Mouse (Mus musculus): ENCODE results near the gene Gm6268.
A peak's percentile ranks its signal among the peaks of the same experiment; 100 is the strongest.

The Gm6268 gene

DNA sequence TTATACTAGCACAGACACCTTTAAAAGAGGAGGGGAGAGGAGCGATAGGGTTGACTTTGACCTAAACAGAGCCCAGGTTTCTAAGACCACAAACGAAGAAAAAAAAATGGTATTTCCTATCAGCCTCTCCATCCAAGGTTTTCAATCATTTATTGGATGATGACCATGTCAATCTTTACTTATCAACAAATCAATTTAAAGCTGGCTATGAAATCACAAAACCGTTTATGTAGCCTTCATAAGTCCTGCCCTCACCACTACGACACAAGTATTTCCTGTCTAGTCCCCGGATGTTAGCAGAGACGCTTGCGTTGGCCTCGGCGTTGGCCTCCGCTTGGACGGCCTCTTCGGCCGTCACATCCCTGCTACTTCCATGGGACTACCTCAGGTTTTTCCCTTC, at the start of gene Gm6268:
Gene Gm6268, plus strand, starts transcription at position 301 of the 400 bp plus-strand sequence.
- DNase-seq, result no peak

DNA sequence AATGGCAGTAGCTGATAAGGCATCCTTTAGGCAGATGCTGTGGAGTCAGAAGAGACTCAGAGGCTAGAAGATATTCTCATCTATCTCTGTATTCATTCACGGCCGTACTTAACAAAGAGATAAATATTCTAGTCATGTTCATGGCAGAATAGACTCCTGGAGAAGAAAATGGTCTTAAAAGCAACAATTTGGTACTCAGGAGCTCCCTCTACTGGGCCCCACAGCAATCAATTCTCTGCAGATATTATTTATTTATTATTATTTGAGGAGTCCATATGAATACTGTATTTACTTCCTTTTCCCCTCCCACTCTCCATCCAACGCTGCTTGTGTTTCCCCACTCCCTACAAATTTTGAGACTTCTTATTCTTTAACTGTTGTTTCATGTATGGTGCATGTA, 48.6 kb upstream of the Gm6268 start:
- DNase-seq, result peak; percentile 18

DNA sequence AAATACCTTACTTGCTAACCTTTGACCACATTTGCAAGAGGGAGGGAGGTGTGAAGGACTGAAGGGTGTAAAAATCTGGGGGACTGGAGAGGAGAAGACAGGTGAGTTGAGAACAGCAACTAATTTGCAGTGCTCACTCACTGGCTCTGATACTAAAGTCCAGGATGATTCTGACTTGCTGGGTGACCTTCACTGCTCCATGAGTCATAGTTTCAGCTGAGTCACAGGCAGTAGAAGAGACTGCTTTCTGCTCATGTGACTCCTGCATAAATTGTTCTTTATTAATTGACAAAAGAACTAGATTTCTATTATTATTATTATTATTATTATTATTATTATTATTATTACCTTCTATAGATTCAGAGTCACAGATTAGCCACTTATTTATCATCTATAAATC, 15.7 kb upstream of the Gm6268 start:
- DNase-seq, result no peak

DNA sequence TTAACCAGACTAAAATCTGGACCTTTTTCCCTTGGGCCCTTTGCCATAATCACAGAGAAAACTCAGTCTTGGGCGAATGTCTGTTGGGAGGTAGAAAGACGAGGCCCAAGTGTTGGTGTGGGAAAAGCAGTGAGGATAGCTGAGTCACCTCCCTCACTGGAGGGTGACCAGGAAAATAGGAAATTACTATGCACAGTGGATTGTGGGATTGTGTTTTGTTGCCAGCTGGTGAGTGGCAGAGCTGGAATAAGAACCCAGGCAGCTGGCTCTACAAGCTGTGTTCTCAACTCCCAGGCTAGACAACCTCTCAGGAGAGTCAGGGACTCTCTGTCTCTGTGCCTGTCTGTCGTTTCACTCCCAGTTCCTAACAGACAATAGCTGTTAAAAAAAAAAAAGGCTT, 11.1 kb upstream of the Gm6268 start:
- peak; percentile 72 for DNase-seq

DNA sequence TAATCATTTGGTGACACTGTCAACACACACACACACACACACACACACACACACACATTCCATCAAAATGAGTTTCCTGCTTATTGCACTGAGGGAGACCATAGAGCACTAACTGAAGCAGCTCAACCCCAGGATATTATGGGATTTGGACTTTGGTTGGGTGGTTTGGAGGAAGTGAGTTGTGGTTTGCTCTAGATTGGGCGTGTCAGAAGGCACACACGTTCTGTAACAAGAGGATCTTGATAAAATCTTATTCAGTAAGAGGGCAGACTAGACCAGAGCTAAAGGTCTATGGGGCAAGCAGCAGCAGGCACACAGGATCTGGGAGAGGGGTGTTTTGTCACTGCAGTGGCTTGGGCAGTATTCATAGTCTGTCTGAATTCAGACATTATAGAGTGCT, 10.6 kb upstream of the Gm6268 start:
- no peak for DNase-seq

DNA sequence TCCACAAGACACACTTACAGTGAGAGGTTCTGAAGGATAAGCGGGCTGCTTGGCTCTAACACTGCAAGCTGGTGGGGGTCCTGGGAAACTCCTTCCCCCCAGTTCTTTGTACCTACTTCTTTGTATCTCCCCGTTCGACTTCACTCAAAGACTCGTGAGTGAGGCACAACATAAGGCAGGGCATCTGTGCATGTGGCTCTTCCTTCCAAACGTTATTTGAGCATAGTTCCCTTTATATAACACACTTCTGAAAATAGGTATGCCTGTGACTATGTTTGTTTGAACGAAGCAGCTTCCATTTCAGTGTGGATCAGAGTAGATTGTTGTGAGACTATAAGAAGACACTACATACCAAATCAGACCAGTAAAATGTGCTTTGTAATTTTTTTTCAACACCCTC, 8.4 kb upstream of the Gm6268 start:
- DNase-seq, result peak; percentile 49

DNA sequence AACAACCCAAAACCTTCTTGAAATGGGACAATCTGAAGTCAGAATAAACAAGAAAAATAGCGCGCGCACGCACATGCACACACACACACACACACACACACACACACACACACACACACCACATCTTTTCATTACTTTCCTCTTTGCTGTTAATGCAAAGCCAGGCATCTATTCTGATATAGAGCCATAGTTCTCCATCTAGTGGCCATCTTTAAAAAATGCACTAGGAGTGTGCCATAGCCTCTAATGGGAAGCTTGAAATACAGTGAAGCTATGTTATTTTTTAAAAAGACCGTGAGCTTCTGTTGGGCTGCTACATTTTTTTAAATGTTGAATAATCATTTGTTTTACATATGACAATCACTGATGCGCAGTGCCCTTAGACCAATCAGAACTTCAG, 7.8 kb upstream of the Gm6268 start:
- no peak for DNase-seq

DNA sequence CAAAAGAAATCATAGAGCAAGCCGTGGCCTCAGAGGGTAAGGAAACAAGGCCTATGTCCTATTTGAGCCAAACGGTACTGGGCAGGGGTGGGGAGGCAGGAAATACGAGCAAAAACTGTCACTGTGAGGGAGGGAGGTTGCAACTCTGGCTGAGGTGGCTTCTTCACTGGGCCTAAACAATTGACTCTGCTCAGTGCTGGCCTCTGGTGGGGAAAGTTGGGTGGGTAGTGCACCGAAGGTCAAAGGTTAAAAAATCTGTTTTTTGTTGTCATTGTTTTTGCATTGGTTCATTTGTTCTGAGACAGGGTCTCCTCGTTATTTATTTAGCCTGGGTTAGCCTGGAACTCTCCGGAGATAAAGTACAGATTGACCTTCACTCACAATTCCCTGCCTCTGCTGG, 1.2 kb downstream of the Gm6268 start:
- no peak for DNase-seq

DNA sequence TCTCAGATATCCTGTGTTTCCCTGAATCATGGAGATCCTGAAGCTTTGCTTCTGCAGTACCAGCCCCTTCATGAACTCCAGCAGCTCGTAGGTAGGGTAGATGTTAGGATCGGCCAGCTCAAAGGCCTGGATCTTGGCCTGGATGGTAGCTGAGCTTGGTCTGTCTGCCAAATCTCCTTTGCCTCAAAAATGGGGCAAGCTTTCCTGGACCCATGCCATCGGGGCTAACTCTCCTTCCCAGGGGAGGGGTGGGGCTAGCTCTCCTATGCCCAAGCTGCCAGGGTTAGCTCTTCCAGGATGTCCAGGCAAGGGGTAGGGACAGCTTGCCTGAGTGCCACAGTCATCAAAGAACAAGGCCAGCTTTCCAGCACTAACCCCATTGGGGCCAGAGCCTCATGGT, 18.1 kb downstream of the Gm6268 start:
- DNase-seq, result no peak

DNA sequence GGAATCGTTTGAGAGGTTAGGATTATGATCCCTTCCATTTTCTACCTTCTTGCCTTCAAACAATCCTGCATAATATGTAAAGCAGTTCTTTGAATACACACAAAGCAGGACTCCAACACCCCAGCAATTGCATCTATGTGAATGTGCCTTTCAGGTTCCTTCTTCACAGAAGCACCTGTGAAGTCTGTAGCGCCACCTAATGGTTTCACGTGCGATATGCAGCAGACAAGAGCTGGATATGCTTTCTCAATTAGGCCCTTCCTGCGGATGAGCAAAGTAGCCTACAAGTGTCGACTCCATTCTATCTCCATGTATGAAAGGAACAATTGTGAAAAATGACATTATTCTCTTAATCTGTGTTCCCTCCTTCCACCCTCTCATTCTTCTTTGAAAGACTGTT, 33.9 kb downstream of the Gm6268 start:
- peak; percentile 2 for DNase-seq

DNA sequence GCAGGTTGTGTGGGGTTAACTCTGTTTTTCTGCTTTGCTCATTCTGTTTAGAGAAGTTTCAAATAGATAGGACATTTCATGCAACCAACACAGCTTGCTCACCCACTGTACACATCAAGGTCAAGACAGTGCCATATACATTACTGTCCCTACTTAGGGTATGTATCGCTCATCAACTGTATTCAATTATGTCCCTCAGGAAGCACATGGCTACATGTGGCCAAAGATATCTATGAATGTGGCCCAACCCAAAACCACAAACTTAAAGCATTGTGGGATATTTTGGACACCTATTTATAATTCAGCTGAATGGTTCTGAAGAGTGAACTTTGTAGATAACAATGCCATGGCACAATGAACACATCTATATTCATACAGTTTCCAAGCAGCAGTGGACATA, 36.9 kb downstream of the Gm6268 start:
- DNase-seq, result no peak
